Mouse (Mus musculus) G1E-ER4 (cell line): ENCODE results near the gene Gpr15. TPM values are rescaled to one million over a fixed set of nuclear protein-coding genes. Genes with fewer than 3 reads are reported as not detected.

Experiments used
- GATA1 ChIP-seq: IDR thresholded peaks from one replicate; pipeline ENCODE4 v1.8.0; 2012; ENCODE audit warnings: low read length, inconsistent platforms
- polyA plus RNA-seq: library from polyadenylated mRNA; stranded (reverse); fragments of >175 nt; gene quantifications from 2 replicates; pipeline ENCODE4 v1.2.3, GENCODE M21; 2012

The Gpr15 gene
- not detected in 2 replicates for polyA plus RNA-seq

- TF ChIP-seq GATA1, result no peak
These were observed at the start of gene Gpr15 for GRCm38 (mm10) chr16:58718666-58719120. Gpr15 (minus strand) TSS chr16:58719070.

GRCm38 (mm10) chr16:58763076-58763475 is 44.2 kb upstream of the Gpr15 start, which contains the start of gene Olfr172:
Olfr172 (minus strand) TSS chr16:58763176.
- TF ChIP-seq GATA1, result no peak

- no peak for TF ChIP-seq GATA1
These were observed 37.3 kb upstream of the Gpr15 start for GRCm38 (mm10) chr16:58756191-58756590.

- TF ChIP-seq GATA1, result no peak
These were observed 32.4 kb upstream of the Gpr15 start for GRCm38 (mm10) chr16:58751314-58751713.

GRCm38 (mm10) chr16:58746715-58747114 is 27.8 kb upstream of the Gpr15 start:
- TF ChIP-seq GATA1, result no peak

GRCm38 (mm10) chr16:58740751-58741150 is 21.9 kb upstream of the Gpr15 start:
- TF ChIP-seq GATA1, result no peak

- no peak for TF ChIP-seq GATA1
These were observed 19.9 kb upstream of the Gpr15 start for GRCm38 (mm10) chr16:58738800-58739199.

GRCm38 (mm10) chr16:58738205-58738604 is 19.3 kb upstream of the Gpr15 start:
- no peak for TF ChIP-seq GATA1

- TF ChIP-seq GATA1, result no peak
These were observed 9.4 kb upstream of the Gpr15 start for GRCm38 (mm10) chr16:58728176-58728671.

GRCm38 (mm10) chr16:58727477-58728131 is 8.7 kb upstream of the Gpr15 start, which contains the start of gene Cldnd1:
Cldnd1 (plus strand) TSS chr16:58727910.
- no peak for TF ChIP-seq GATA1

GRCm38 (mm10) chr16:58726680-58727476 is 8.0 kb upstream of the Gpr15 start:
- TF ChIP-seq GATA1, result no peak

- TF ChIP-seq GATA1, result no peak
These were observed 3.4 kb upstream of the Gpr15 start for GRCm38 (mm10) chr16:58722292-58722691.

- no peak for TF ChIP-seq GATA1
These were observed 3.9 kb downstream of the Gpr15 start for GRCm38 (mm10) chr16:58715018-58715417.

- no peak for TF ChIP-seq GATA1
These were observed 5.7 kb downstream of the Gpr15 start for GRCm38 (mm10) chr16:58713128-58713527.

GRCm38 (mm10) chr16:58712221-58712620 is 6.6 kb downstream of the Gpr15 start:
- TF ChIP-seq GATA1, result no peak

- no peak for TF ChIP-seq GATA1
These were observed 9.3 kb downstream of the Gpr15 start for GRCm38 (mm10) chr16:58709536-58709935.
